Mouse (Mus musculus): ENCODE measurements around the gene Ptpn12. TPM values are rescaled to one million over a fixed set of nuclear protein-coding genes. Genes with fewer than 3 reads are reported as not detected.
"Not testable (repeated sequence)": the region's sequence is repeated elsewhere in the genome, so short reads cannot be mapped to it uniquely, and the experiment has no call there.

Gene Ptpn12
- polyA plus RNA-seq, 1 experiment from 2014 or later: 9.0 TPM

GRCm38 (mm10) chr5:20950855-20951650, 104.7 kb downstream of the Ptpn12 start:
- Histone ChIP-seq H3K4me1 (ENCODE audit: control insufficient read depth, low read depth, low read length) (peaks cover 33% of the 10 kb centered on the region), H3K4me2 (ENCODE audit: low read depth, low read length) (peak overlapping the region; percentile 75)
- WGBS (ENCODE audit: insufficient replicate concordance): under 1% methylated on average over 83 of the region's 88 CpGs

GRCm38 (mm10) chr5:20950516-20950854, 105.2 kb downstream of the Ptpn12 start:
- peak overlapping the region; percentile 95 for H3K4me3 ChIP-seq (ENCODE audit: low read depth, low read length)
- H3K27ac ChIP-seq (ENCODE audit: low read length): peak overlapping the region; percentile 94
- no peaks in the 10 kb centered on the region for H3K9me3 ChIP-seq (replicated peaks; ENCODE audit: control insufficient read depth, low read length)
- peak overlapping the region; percentile 97 for H3K9ac ChIP-seq (ENCODE audit: low read depth, low read length)
- H3K36me3 ChIP-seq (ENCODE audit: control insufficient read depth, insufficient read depth): peaks cover 2% of the 10 kb centered on the region; the same call in 1 of the 2 replicates
- ATAC-seq (ENCODE audit: low read depth): no peak
- peak overlapping the region; percentile 75 for H3K4me2 ChIP-seq (ENCODE audit: low read depth, low read length)
- peaks cover 32% of the 10 kb centered on the region for H3K4me1 ChIP-seq (ENCODE audit: control insufficient read depth, low read depth, low read length)
- WGBS (ENCODE audit: insufficient replicate concordance): 0% methylated on average over 9 of the region's 9 CpGs
- H3K27me3 ChIP-seq (ENCODE audit: control insufficient read depth, insufficient read depth, low read depth, low read length): no peaks in the 10 kb centered on the region

More at GRCm38 (mm10) chr5:20950855-20951650, 104.7 kb downstream of the Ptpn12 start:
- peak overlapping the region; percentile 97 for H3K9ac ChIP-seq (ENCODE audit: low read depth, low read length)
- H3K4me3 ChIP-seq (ENCODE audit: low read depth, low read length): peak overlapping the region; percentile 95
- peaks cover 2% of the 10 kb centered on the region; the same call in 1 of the 2 replicates for H3K36me3 ChIP-seq (ENCODE audit: control insufficient read depth, insufficient read depth)
- H3K9me3 ChIP-seq (replicated peaks; ENCODE audit: control insufficient read depth, low read length): no peaks in the 10 kb centered on the region
- H3K27me3 ChIP-seq (ENCODE audit: control insufficient read depth, insufficient read depth, low read depth, low read length): no peaks in the 10 kb centered on the region
- ATAC-seq (ENCODE audit: low read depth): peak; percentile 70
- peak overlapping the region; percentile 94 for H3K27ac ChIP-seq (ENCODE audit: low read length)

DNA sequence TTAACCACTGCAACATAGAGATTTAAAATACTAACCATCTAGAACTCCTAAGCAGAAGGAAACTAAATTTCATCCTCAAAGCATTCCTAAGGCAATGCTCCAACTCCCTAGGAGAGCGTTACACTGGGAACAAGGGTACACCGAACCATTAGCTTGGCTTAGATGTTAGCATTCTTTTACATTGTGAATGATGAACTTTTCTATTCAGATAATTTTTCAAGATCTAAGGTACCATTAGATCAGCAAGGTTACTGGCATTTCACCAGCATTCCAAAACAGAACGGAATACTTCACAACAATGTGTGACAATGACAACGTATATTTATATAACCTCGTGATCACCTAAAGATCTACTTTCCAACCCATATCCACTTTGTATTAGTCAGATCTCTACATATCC, 105.6 kb downstream of the Ptpn12 start:
- H3K9ac ChIP-seq (ENCODE audit: low read depth, low read length): peak overlapping the region; percentile 97

GRCm38 (mm10) chr5:20946906-20947305, 108.8 kb downstream of the Ptpn12 start:
- Histone ChIP-seq H3K36me3 (ENCODE audit: control insufficient read depth, insufficient read depth) (no peaks in the 10 kb centered on the region), H3K9me3 (replicated peaks; ENCODE audit: control insufficient read depth, low read length) (no peaks in the 10 kb centered on the region), H3K4me1 (ENCODE audit: control insufficient read depth, low read depth, low read length) (peaks cover 46% of the 10 kb centered on the region), H3K4me3 (ENCODE audit: low read depth, low read length) (no peak overlapping the region), H3K4me2 (ENCODE audit: low read depth, low read length) (no peak overlapping the region), H3K27me3 (ENCODE audit: control insufficient read depth, insufficient read depth, low read depth, low read length) (no peaks in the 10 kb centered on the region), H3K27ac (ENCODE audit: low read length) (no peak overlapping the region), H3K9ac (ENCODE audit: low read depth, low read length) (no peak overlapping the region)
- ATAC-seq (ENCODE audit: low read depth): no peak
- WGBS (ENCODE audit: insufficient replicate concordance): 70% methylated on average over 6 of the region's 6 CpGs

More for the DNA sequence above, 105.6 kb downstream of the Ptpn12 start:
- peak overlapping the region; percentile 95 for H3K4me3 ChIP-seq (ENCODE audit: low read depth, low read length)
- H3K4me2 ChIP-seq (ENCODE audit: low read depth, low read length): peak overlapping the region; percentile 75
- H3K36me3 ChIP-seq (ENCODE audit: control insufficient read depth, insufficient read depth): 0 out of 2 replicates have a peak, but pooled peaks cover 2% of the 10 kb centered on the region
- no peak overlapping the region for H3K27ac ChIP-seq (ENCODE audit: low read length)
- H3K4me1 ChIP-seq (ENCODE audit: control insufficient read depth, low read depth, low read length): peaks cover 32% of the 10 kb centered on the region
- H3K9me3 ChIP-seq (replicated peaks; ENCODE audit: control insufficient read depth, low read length): no peaks in the 10 kb centered on the region
- H3K27me3 ChIP-seq (ENCODE audit: control insufficient read depth, insufficient read depth, low read depth, low read length): no peaks in the 10 kb centered on the region
- no peak for ATAC-seq (ENCODE audit: low read depth)
- WGBS (ENCODE audit: insufficient replicate concordance): 6% methylated on average over 5 of the region's 5 CpGs

GRCm38 (mm10) chr5:20944961-20945748, 110.6 kb downstream of the Ptpn12 start:
- no peaks in the 10 kb centered on the region for H3K27me3 ChIP-seq (ENCODE audit: control insufficient read depth, insufficient read depth, low read depth, low read length)
- H3K36me3 ChIP-seq (ENCODE audit: control insufficient read depth, insufficient read depth): no peaks in the 10 kb centered on the region
- ATAC-seq (ENCODE audit: low read depth): 0 out of 2 replicates have a peak, but pooled peaks have one; percentile 12
- 21% methylated on average over 13 of the region's 13 CpGs for WGBS (ENCODE audit: insufficient replicate concordance)
- H3K4me3 ChIP-seq (ENCODE audit: low read depth, low read length): peak overlapping the region; percentile 46
- H3K4me2 ChIP-seq (ENCODE audit: low read depth, low read length): peak overlapping the region; percentile 71
- peak overlapping the region; percentile 56 for H3K9ac ChIP-seq (ENCODE audit: low read depth, low read length)
- H3K9me3 ChIP-seq (replicated peaks; ENCODE audit: control insufficient read depth, low read length): no peaks in the 10 kb centered on the region
- H3K27ac ChIP-seq (ENCODE audit: low read length): peak overlapping the region; percentile 87
- peaks cover 64% of the 10 kb centered on the region for H3K4me1 ChIP-seq (ENCODE audit: control insufficient read depth, low read depth, low read length)

- H3K9me3 ChIP-seq (replicated peaks; ENCODE audit: control insufficient read depth, low read length); H3K36me3 ChIP-seq (ENCODE audit: control insufficient read depth, insufficient read depth); H3K9ac ChIP-seq (ENCODE audit: low read depth, low read length); H3K4me3 ChIP-seq (ENCODE audit: low read depth, low read length); H3K27me3 ChIP-seq (ENCODE audit: control insufficient read depth, insufficient read depth, low read depth, low read length); ATAC-seq (ENCODE audit: low read depth): not testable (repeated sequence)
- Histone ChIP-seq H3K4me1 (ENCODE audit: control insufficient read depth, low read depth, low read length) (peaks cover 71% of the 10 kb centered on the region), H3K27ac (ENCODE audit: low read length) (peak overlapping the region; percentile 28; the same call in 1 of the 2 replicates), H3K4me2 (ENCODE audit: low read depth, low read length) (0 out of 2 replicates have a peak overlapping the region, but pooled peaks have one; percentile 9)
- 37% methylated on average over 3 of the region's 4 CpGs for WGBS (ENCODE audit: insufficient replicate concordance)
Measured at GRCm38 (mm10) chr5:20943791-20944190, 111.9 kb downstream of the Ptpn12 start.

GRCm38 (mm10) chr5:20942523-20942922, 113.2 kb downstream of the Ptpn12 start:
- H3K27me3 ChIP-seq (ENCODE audit: control insufficient read depth, insufficient read depth, low read depth, low read length): no peaks in the 10 kb centered on the region
- H3K4me2 ChIP-seq (ENCODE audit: low read depth, low read length): peak overlapping the region; percentile 21; the same call in 1 of the 2 replicates
- no peaks in the 10 kb centered on the region for H3K36me3 ChIP-seq (ENCODE audit: control insufficient read depth, insufficient read depth)
- H3K4me3 ChIP-seq (ENCODE audit: low read depth, low read length): no peak overlapping the region
- peak overlapping the region; percentile 65 for H3K27ac ChIP-seq (ENCODE audit: low read length)
- H3K4me1 ChIP-seq (ENCODE audit: control insufficient read depth, low read depth, low read length): peaks cover 71% of the 10 kb centered on the region
- 24% methylated on average over 3 of the region's 3 CpGs for WGBS (ENCODE audit: insufficient replicate concordance)
- H3K9ac ChIP-seq (ENCODE audit: low read depth, low read length): peak overlapping the region; percentile 44
- peak; percentile 30; the same call in 1 of the 2 replicates for ATAC-seq (ENCODE audit: low read depth)
- H3K9me3 ChIP-seq (replicated peaks; ENCODE audit: control insufficient read depth, low read length): no peaks in the 10 kb centered on the region

GRCm38 (mm10) chr5:20941205-20941604, 114.5 kb downstream of the Ptpn12 start:
- peak overlapping the region; percentile 1; the same call in 1 of the 2 replicates for H3K9ac ChIP-seq (ENCODE audit: low read depth, low read length)
- WGBS (ENCODE audit: insufficient replicate concordance): 4% methylated on average over 5 of the region's 5 CpGs
- H3K27ac ChIP-seq (ENCODE audit: low read length): peak overlapping the region; percentile 64
- H3K36me3 ChIP-seq (ENCODE audit: control insufficient read depth, insufficient read depth): no peaks in the 10 kb centered on the region
- peaks cover 67% of the 10 kb centered on the region for H3K4me1 ChIP-seq (ENCODE audit: control insufficient read depth, low read depth, low read length)
- H3K4me3 ChIP-seq (ENCODE audit: low read depth, low read length): no peak overlapping the region
- H3K27me3 ChIP-seq (ENCODE audit: control insufficient read depth, insufficient read depth, low read depth, low read length): no peaks in the 10 kb centered on the region
- no peaks in the 10 kb centered on the region for H3K9me3 ChIP-seq (replicated peaks; ENCODE audit: control insufficient read depth, low read length)
- ATAC-seq (ENCODE audit: low read depth): peak; percentile 82
- H3K4me2 ChIP-seq (ENCODE audit: low read depth, low read length): 0 out of 2 replicates have a peak overlapping the region, but pooled peaks have one; percentile 15
